Mouse (Mus musculus): ENCODE measurements around the gene Atp2c2.

GRCm38 (mm10) chr8:119785764-119786405 lies 86.1 kb downstream of the Atp2c2 start:
- no peak for TF ChIP-seq CTCF (IDR thresholded peaks at IDR 0.05; ENCODE audit: borderline replicate concordance, insufficient read depth, low read depth, low read length)
- TF ChIP-seq POLR2A (IDR thresholded peaks at IDR 0.05; ENCODE audit: borderline replicate concordance, insufficient read depth, low read length), result no peak
